Mouse (Mus musculus) cerebellum, postnatal 4 days (tissue): ENCODE measurements at regions not wholly inside any gene's neighbourhood (a gene's known extent, or its start where the extent isn't known, plus 50 kb on each side); places are given as distances from the start of the nearest gene placed in this dataset.
A peak's percentile ranks its signal among the peaks of the same experiment; 100 is the strongest.
"Not testable (repeated sequence)": the region's sequence is repeated elsewhere in the genome, so short reads cannot be mapped to it uniquely, and the experiment has no call there.

Experiments used
- DNase-seq, 2 experiments: peaks; one replicate each; pipeline ENCODE4 v3.0.0; 2022; ENCODE audit warnings: low spot score in 2 of 2, mixed read lengths in 1 of 2

GRCm38 (mm10) chr6:109125447-109125846 is 297.0 kb downstream of the Edem1 start:
- no peak for DNase-seq

- no peak for DNase-seq
Measured at GRCm38 (mm10) chr6:109127203-109127602, 298.8 kb downstream of the Edem1 start.

- no peak for DNase-seq
Measured at GRCm38 (mm10) chr6:109146111-109146510, 317.7 kb downstream of the Edem1 start.

GRCm38 (mm10) chr6:109149043-109149442 is 320.6 kb downstream of the Edem1 start:
- DNase-seq: no peak

- peak; percentile 89 to 90 for DNase-seq
Measured at GRCm38 (mm10) chr6:109150023-109150911, 321.8 kb downstream of the Edem1 start.

- DNase-seq: no peak
Measured at GRCm38 (mm10) chr6:109150912-109151256, 322.4 kb downstream of the Edem1 start.

- no peak for DNase-seq
Measured at GRCm38 (mm10) chr6:109153624-109154023, 325.2 kb downstream of the Edem1 start.

- no peak for DNase-seq
Measured at GRCm38 (mm10) chr6:109159561-109159960, 331.1 kb downstream of the Edem1 start.

GRCm38 (mm10) chr6:109167439-109167838 is 339.0 kb downstream of the Edem1 start:
- no peak for DNase-seq

GRCm38 (mm10) chr6:109172104-109172850 is 343.8 kb downstream of the Edem1 start:
- DNase-seq: no peak

GRCm38 (mm10) chr6:109173015-109173414 is 344.6 kb downstream of the Edem1 start:
- DNase-seq: no peak

- DNase-seq: no peak
Measured at GRCm38 (mm10) chr6:109176876-109177275, 348.4 kb downstream of the Edem1 start.

GRCm38 (mm10) chr6:109182878-109183277 is 354.4 kb downstream of the Edem1 start:
- DNase-seq: no peak

- not testable (repeated sequence) for DNase-seq
Measured at GRCm38 (mm10) chr6:109193061-109193460, 364.6 kb downstream of the Edem1 start.

- no peak for DNase-seq
Measured at GRCm38 (mm10) chr6:109193603-109194002, 365.2 kb downstream of the Edem1 start.

GRCm38 (mm10) chr6:109209699-109210098 is 381.3 kb downstream of the Edem1 start:
- DNase-seq: no peak

- DNase-seq: no peak
Measured at GRCm38 (mm10) chr6:109230391-109230790, 401.9 kb downstream of the Edem1 start.

- no peak for DNase-seq
Measured at GRCm38 (mm10) chr6:109233426-109233825, 405.0 kb downstream of the Edem1 start.

- DNase-seq: peak in 1 of 2 experiments; percentile 14
Measured at GRCm38 (mm10) chr6:109245666-109246065, 417.2 kb downstream of the Edem1 start.

GRCm38 (mm10) chr6:109246510-109246909 is 418.1 kb downstream of the Edem1 start:
- DNase-seq: not testable (repeated sequence)
